Mouse (Mus musculus) stomach, postnatal 0 days (tissue): ENCODE data around the gene Ccp110.

ENCODE experiments used
- CTCF ChIP-seq: IDR thresholded peaks from 2 replicates; pipeline ENCODE4 v1.5.1; 2016; ENCODE audit warnings: antibody characterized with exemption, low read depth, mild to moderate bottlenecking, moderate library complexity
- EP300 ChIP-seq: optimal IDR thresholded peaks from 2 replicates; pipeline ENCODE3; 2016; ENCODE audit warnings: antibody characterized with exemption

DNA sequence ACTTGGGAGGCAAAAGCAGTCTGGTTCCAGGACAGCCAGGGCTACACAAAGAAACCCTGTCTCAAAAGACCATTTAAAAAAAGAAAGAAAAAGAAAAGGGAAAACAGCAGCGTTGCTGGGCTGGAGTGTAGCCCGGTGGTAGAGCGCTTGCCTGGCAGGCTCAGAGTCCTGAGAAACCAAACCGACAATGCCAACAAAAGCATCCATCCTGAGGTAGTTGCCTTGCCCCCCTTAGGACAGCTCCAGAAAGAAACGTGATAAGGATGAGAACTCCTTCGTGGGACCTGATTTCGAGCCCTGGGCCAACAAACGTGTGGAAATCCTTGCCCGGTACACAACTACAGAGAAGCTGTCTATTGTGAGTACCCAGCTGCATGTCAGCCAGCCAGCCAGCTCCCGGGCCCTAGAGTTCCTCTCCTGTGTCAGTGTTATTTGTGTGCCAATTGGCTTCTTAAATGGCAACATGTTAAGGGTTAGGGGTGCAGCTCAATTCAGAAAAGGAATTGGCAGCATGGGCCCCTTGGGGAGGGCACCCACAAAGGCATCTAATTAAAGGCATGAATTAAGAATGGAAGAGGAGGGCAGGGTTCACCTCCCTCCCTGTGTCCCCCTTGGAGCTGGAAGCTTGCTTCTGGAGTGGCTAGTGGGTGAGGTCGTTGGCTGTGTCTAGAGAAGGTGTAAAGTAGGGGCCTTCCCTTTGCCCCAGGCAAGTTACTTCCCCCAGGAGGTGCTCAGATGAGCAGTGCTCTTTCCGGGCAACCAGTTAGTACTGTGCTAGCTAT is 35.7 kb downstream of the Ccp110 start:
- TF ChIP-seq CTCF: no peak
- no peak for TF ChIP-seq EP300
